Mouse (Mus musculus): ENCODE data around the gene Col11a2. TPM values are rescaled to one million over a fixed set of nuclear protein-coding genes. Genes with fewer than 3 reads are reported as not detected.

Gene Col11a2
- polyA plus RNA-seq, 1 experiment from 2014 or later: 0.79 TPM

DNA sequence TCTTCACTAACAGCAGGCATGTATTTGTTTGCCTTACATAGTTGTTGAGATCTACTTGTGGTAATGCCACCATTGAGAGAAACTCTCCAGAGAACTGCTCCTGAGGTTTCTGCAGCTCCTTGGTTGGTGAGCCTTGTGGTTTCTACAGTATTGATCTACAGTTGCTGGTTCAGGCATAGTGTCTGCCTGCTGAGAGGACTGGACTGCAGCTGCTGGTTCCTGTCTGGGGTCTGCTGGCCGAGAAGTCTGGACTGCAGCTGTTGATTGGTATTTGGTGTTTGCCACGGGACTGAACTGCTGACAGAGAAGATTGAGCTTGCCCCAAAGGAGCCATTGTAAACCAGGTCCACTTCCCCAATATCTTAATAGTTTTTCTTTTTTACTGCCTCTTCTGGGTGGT is 32.7 kb upstream of the Col11a2 start:
- no peak overlapping the region for H3K27ac ChIP-seq (replicated peaks)
- no peak overlapping the region for H3K4me2 ChIP-seq
- H3K9me3 ChIP-seq (replicated peaks): no peaks in the 10 kb centered on the region
- H3K9ac ChIP-seq: no peak overlapping the region
- no peak overlapping the region for H3K4me3 ChIP-seq (replicated peaks)
- no peaks in the 10 kb centered on the region for H3K4me1 ChIP-seq (replicated peaks)
- WGBS (ENCODE audit: insufficient replicate concordance): 26% methylated on average over 2 of the region's 2 CpGs
- H3K36me3 ChIP-seq (replicated peaks): no peaks in the 10 kb centered on the region
- H3K27me3 ChIP-seq: peaks cover 9% of the 10 kb centered on the region
- no peak for ATAC-seq (ENCODE audit: insufficient read depth)

DNA sequence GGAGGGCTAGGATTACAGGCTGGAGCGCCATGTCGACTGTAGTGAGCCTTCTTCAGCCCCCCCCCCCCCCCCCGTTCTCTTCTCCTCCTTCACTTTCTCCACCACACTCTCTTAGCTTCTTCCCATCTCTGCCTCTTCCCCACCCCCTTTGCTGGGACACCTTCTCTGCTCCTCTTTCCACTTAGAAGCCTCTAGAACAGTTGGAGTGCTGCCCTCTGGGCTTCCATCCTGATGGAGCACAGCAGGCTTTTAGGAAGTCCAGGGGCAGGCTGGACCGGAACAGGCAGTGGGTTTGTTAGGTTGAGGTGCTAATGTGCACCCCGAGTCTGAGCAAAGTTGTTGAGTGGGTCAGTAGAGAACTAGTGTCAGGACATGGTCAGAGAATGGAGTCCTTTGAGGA is 29.1 kb upstream of the Col11a2 start:
- no peak for ATAC-seq (ENCODE audit: insufficient read depth)
- 65% methylated on average over 5 of the region's 5 CpGs for WGBS (ENCODE audit: insufficient replicate concordance)

DNA sequence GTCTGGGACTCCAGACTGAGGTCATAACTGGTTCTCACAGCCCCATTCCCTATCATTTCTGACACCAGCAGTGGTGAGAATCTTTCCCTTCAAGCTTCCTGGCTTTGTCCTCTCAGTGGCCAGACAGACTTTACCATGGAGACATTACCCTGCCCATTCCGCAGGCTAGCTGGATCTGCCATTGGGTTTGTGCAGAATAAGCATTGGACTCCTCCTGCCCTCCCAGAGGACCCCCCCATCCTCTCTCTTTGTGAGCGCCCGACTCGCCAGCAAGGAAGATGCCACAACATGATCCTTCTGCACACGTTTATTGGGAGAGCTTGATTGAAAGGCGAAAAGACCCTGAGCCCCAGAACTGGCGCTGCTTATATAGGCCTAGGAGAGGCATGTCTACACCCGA is 25.8 kb upstream of the Col11a2 start:
- Histone ChIP-seq H3K4me1 (replicated peaks) (no peaks in the 10 kb centered on the region), H3K36me3 (replicated peaks) (no peaks in the 10 kb centered on the region), H3K27ac (replicated peaks) (no peak overlapping the region), H3K9ac (no peak overlapping the region), H3K4me2 (no peak overlapping the region), H3K9me3 (replicated peaks) (no peaks in the 10 kb centered on the region), H3K27me3 (no peaks in the 10 kb centered on the region), H3K4me3 (replicated peaks) (no peak overlapping the region)
- 87% methylated on average over 8 of the region's 8 CpGs for WGBS (ENCODE audit: insufficient replicate concordance)
- no peak for ATAC-seq (ENCODE audit: insufficient read depth)

More for the DNA sequence above, 29.1 kb upstream of the Col11a2 start:
- no peak overlapping the region for H3K4me2 ChIP-seq
- 0 out of 2 replicates have a peak, but pooled peaks cover 4% of the 10 kb centered on the region for H3K27me3 ChIP-seq
- no peaks in the 10 kb centered on the region for H3K9me3 ChIP-seq (replicated peaks)
- H3K4me3 ChIP-seq (replicated peaks): no peak overlapping the region
- no peaks in the 10 kb centered on the region for H3K36me3 ChIP-seq (replicated peaks)
- no peaks in the 10 kb centered on the region for H3K4me1 ChIP-seq (replicated peaks)
- no peak overlapping the region for H3K9ac ChIP-seq
- no peak overlapping the region for H3K27ac ChIP-seq (replicated peaks)

DNA sequence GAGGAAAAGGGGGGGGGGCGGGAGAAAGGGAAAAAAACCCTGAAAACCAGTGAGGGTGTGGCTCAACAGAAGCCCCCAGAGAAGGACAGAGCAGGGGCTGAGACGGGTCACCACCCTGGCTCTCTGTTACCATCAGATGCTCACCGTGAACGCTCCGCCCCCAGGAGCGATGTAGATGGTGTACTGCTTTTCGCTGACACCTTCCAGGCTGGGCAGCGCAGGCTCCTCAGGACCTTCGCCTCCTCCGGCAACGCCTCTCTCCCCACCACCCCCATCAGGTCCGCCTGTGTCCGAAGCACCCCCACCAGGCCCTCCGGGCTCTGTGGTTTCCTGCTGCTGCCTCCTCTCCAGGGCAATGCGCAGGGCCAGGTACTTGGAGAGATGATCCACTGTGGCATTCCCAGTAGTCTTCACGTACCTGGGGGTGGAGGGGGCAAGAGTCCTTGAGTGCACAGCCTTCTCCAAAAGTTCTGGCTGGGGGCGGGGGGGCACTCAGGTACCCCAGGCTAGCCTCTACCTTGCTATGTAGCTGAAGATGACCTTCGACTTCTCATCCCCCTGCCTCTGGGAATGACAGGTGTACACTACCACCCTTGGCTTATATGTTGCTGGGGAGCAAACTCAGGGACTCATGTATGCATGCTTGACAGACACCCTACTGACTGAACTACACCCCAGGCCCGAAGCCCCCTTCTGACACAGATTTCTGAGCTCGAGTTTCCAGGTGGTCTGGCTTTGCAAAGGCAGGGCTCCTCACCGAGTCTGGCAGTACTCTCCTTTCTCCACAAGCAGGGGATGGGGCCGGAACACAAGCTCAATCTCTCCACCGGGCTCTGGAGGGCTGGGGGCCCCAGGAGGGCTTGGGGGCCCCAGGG is 17.5 kb upstream of the Col11a2 start:
- Histone ChIP-seq H3K9ac (no peak overlapping the region), H3K4me1 (replicated peaks) (peaks cover 32% of the 10 kb centered on the region), H3K4me3 (replicated peaks) (no peak overlapping the region), H3K27ac (replicated peaks) (no peak overlapping the region), H3K9me3 (replicated peaks) (peaks cover 13% of the 10 kb centered on the region), H3K36me3 (replicated peaks) (peaks cover 27% of the 10 kb centered on the region), H3K4me2 (no peak overlapping the region), H3K27me3 (peaks cover 3% of the 10 kb centered on the region; the same call in 1 of the 2 replicates)
- ATAC-seq (ENCODE audit: insufficient read depth): no peak
- WGBS (ENCODE audit: insufficient replicate concordance): 83% methylated on average over 23 of the region's 23 CpGs

DNA sequence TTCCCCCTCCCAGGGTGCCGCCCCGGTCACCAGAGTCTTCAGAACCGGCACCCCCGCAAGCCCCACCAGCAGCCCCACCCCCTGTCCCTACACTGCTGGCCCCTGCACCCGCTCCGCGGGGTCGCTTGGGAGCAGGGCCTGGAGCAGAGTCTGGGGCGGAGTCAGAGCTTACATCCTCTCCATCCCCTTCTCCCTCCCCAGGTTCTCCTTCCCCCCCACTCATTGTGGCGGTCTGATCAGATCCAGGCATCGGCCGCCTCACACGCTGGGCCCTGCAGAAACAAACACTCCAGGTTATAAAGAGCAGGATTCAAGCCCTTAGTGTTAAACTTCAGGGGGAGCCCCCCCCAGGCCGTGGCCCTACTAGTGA is 16.8 kb upstream of the Col11a2 start:
- no peak for ATAC-seq (ENCODE audit: insufficient read depth)
- Histone ChIP-seq H3K27ac (replicated peaks) (no peak overlapping the region), H3K4me2 (no peak overlapping the region), H3K36me3 (replicated peaks) (peaks cover 27% of the 10 kb centered on the region), H3K9me3 (replicated peaks) (peaks cover 13% of the 10 kb centered on the region), H3K4me1 (replicated peaks) (peaks cover 38% of the 10 kb centered on the region), H3K27me3 (peaks cover 3% of the 10 kb centered on the region; the same call in 1 of the 2 replicates), H3K9ac (no peak overlapping the region), H3K4me3 (replicated peaks) (no peak overlapping the region)
- WGBS (ENCODE audit: insufficient replicate concordance): 90% methylated on average over 14 of the region's 14 CpGs

DNA sequence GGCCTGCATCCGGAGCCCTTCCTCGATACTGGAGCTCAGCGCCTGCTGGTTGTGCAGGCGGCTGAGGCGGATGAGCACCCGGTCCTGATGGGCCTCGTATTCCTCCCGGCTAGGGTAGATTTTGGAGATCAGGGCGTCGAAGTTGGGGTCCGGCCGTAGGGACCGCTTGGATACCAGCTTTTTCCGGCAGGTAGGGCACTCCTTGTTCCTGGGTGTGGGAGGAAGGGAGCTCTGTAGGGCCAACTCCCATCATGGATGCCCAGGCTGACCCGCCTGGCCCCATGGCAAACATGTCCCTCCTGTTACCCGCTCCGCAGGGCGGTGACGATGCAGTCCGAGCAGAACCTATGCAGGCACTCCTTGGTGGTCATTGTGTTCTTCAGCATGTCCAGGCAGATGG is 16.2 kb upstream of the Col11a2 start:
- peaks cover 43% of the 10 kb centered on the region for H3K4me1 ChIP-seq (replicated peaks)
- H3K27me3 ChIP-seq: peaks cover 3% of the 10 kb centered on the region; the same call in 1 of the 2 replicates
- H3K4me2 ChIP-seq: no peak overlapping the region
- H3K27ac ChIP-seq (replicated peaks): no peak overlapping the region
- WGBS (ENCODE audit: insufficient replicate concordance): 90% methylated on average over 20 of the region's 20 CpGs
- ATAC-seq (ENCODE audit: insufficient read depth): no peak
- H3K4me3 ChIP-seq (replicated peaks): no peak overlapping the region
- peaks cover 13% of the 10 kb centered on the region for H3K9me3 ChIP-seq (replicated peaks)
- H3K9ac ChIP-seq: no peak overlapping the region
- peaks cover 27% of the 10 kb centered on the region for H3K36me3 ChIP-seq (replicated peaks)

DNA sequence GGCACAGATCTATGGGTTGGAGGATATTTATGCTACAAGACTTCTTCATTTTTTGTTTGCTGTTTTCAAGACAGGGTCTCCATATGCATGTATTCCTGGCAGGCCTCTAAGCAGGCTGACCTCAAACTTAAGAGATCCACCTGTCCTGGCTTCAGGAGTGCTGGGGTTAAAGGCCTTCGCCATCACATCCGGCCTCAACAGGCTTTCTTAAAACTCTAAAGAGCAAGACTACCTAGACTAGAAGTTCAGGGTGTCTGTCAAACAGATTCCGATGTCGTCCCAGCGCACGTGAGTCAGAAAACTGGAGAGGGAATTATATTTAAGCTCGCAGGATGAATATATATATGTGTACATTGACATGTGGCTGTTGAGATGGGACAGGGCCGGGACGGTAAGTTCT is 15.6 kb upstream of the Col11a2 start:
- peak overlapping the region; percentile 99 for H3K4me2 ChIP-seq
- peaks cover 34% of the 10 kb centered on the region for H3K36me3 ChIP-seq (replicated peaks)
- H3K9ac ChIP-seq: no peak overlapping the region; the same call in 1 of the 2 replicates
- peaks cover 13% of the 10 kb centered on the region for H3K9me3 ChIP-seq (replicated peaks)
- 68% methylated on average over 9 of the region's 9 CpGs for WGBS (ENCODE audit: insufficient replicate concordance)
- no peak for ATAC-seq (ENCODE audit: insufficient read depth)
- peak overlapping the region; percentile 83 for H3K27ac ChIP-seq (replicated peaks)
- peak overlapping the region; percentile 83 for H3K4me3 ChIP-seq (replicated peaks)
- H3K27me3 ChIP-seq: peaks cover 3% of the 10 kb centered on the region; the same call in 1 of the 2 replicates
- H3K4me1 ChIP-seq (replicated peaks): peaks cover 50% of the 10 kb centered on the region

DNA sequence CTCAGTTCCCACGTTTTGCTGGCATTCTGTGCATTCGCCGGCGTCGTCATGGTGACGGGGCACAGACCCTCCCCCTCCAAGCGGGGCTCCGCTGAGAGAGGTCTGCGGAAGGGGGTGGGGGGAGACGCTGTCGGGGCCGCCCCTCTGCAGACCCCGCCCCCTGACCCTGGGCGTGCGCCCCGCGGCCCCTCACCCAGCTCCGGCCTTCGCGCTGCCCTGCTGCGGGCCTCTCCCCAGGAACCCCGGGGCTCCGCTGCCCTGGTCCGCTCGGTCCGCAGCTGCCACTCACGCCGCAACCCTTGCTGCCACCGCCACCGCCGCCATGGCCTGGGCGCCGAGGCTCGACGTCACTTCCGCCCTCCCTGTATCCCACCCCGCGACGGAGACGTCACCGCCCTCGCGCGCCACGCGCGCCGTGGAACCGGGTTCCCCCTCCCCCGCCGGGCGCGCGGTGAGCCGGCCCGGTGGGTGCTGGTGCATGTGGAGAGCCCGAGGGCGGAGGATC is 14.9 kb upstream of the Col11a2 start, which contains the start of gene Ring1:
Ring1 (minus strand) TSS at position 364 of the 505 bp plus-strand sequence.
- Histone ChIP-seq H3K9ac (peak within 1 kb of the TSS; percentile 79), H3K27me3 (peaks cover 3% of the 10 kb centered on the region; the same call in 1 of the 2 replicates), H3K4me1 (replicated peaks) (peaks cover 57% of the 10 kb centered on the region), H3K36me3 (replicated peaks) (peaks cover 41% of the 10 kb centered on the region), H3K27ac (replicated peaks) (peak within 1 kb of the TSS; percentile 83), H3K4me3 (replicated peaks) (peak within 1 kb of the TSS; percentile 83), H3K9me3 (replicated peaks) (peaks cover 8% of the 10 kb centered on the region), H3K4me2 (peak within 1 kb of the TSS; percentile 99)
- WGBS (ENCODE audit: insufficient replicate concordance): under 1% methylated on average over 58 of the region's 58 CpGs
- peak; percentile 35 for ATAC-seq (ENCODE audit: insufficient read depth)

DNA sequence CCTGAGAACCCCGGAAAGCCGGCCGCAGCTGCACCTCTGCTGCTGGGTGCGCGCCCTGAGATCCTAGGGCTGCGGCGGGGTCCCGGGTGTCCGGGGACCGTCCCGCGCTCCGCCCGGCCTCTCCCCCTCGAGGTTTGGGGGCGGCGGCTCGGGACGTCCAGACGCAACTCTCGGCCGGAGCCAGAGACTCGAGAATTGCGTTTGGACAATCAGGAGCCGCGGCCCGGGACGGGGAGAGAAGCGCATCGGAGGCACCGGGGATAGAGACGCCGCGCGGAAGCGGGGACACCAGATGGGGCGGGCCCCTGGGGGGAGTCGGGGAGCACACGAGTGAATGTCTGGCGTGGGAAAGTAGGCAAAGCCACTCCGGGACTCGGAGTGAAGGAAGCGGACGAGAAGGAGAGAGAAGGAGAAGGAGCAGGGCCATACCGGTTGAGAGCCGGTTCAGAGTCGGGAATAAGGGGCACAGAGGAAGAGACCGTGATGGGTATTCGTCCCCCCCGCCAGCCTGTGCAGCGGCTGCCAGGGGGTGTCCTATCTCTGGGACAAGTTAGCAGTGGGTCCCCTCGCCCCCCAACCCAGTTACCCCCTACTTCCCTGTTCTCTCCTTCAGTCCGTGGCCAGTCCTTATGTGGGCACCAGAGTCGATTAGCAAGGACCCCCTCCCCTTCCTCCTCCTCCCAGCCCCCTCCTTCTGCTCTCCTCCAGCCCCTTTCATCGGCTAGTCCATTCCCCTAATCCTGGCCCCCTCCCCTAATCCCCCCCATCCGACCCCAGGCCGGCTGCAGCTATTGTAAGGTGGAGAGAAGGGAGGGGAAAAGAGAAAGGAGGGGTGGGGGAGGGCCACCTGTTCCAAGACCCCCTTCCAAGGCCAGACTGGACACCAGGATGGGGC is 14.1 kb upstream of the Col11a2 start:
- Histone ChIP-seq H3K27ac (replicated peaks) (peak overlapping the region; percentile 83), H3K36me3 (replicated peaks) (peaks cover 48% of the 10 kb centered on the region), H3K27me3 (peaks cover 3% of the 10 kb centered on the region; the same call in 1 of the 2 replicates), H3K4me3 (replicated peaks) (peak overlapping the region; percentile 83), H3K9ac (peak overlapping the region; percentile 79), H3K4me1 (replicated peaks) (peaks cover 65% of the 10 kb centered on the region), H3K4me2 (peak overlapping the region; percentile 99), H3K9me3 (replicated peaks) (0 out of 2 replicates have a peak, but pooled peaks cover under 1% of the 10 kb centered on the region)
- under 1% methylated on average over 56 of the region's 57 CpGs for WGBS (ENCODE audit: insufficient replicate concordance)
- ATAC-seq (ENCODE audit: insufficient read depth): peak; percentile 5

DNA sequence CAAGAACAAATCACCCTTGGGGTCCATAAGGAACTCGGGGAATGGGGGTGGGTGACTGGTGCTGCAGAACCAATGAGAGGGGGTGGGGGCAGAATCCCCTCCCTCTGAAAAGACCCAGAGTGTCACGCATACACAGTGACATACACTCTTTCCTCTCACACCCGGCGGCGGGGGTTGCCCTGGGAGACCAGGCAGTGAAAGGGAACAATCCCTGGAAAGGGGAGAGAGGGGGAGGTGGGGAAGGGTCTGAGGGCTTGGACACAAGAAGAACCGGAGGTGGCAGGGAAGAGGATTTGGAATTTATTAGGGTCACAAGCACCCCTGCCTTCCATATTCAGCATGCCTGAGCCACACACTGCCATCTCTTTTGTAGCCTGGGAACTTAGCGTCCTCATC is 13.5 kb upstream of the Col11a2 start:
- Histone ChIP-seq H3K36me3 (replicated peaks) (peaks cover 47% of the 10 kb centered on the region), H3K4me1 (replicated peaks) (peaks cover 71% of the 10 kb centered on the region), H3K4me3 (replicated peaks) (peak overlapping the region; percentile 83), H3K27me3 (peaks cover 3% of the 10 kb centered on the region; the same call in 1 of the 2 replicates), H3K27ac (replicated peaks) (no peak overlapping the region), H3K9ac (no peak overlapping the region; the same call in 1 of the 2 replicates), H3K9me3 (replicated peaks) (no peaks in the 10 kb centered on the region), H3K4me2 (peak overlapping the region; percentile 99)
- 50% methylated on average over 7 of the region's 7 CpGs for WGBS (ENCODE audit: insufficient replicate concordance)
- ATAC-seq (ENCODE audit: insufficient read depth): no peak
